Mouse (Mus musculus) small intestine, adult 2 months (tissue): Measurements from ENCODE around the gene Mtx2.

Experiments
- CTCF ChIP-seq: fragments of 200-500 bp; IDR thresholded peaks from 2 replicates; pipeline ENCODE4 v1.5.1; 2012; ENCODE audit warnings: low read depth, mild to moderate bottlenecking, control low read depth, inconsistent platforms, low read length, moderate library complexity, mixed read lengths; ENCODE audit not compliant: insufficient replicate concordance, insufficient read length; ENCODE audit errors: extremely low read depth
- POLR2A ChIP-seq: fragments of 200-500 bp; IDR thresholded peaks from 2 replicates; pipeline ENCODE4 v1.6.1; 2012; ENCODE audit warnings: low read depth, mild to moderate bottlenecking, control low read depth, inconsistent platforms, low read length, moderate library complexity

GRCm38 (mm10) chr2:74874043-74874442, 48.4 kb downstream of the Mtx2 start:
- TF ChIP-seq CTCF (no peak), POLR2A (no peak)
